Mouse (Mus musculus) heart, adult 8-10 months (tissue): ENCODE results near the gene Sel1l3. TPM values are rescaled to one million over a fixed set of nuclear protein-coding genes. Genes with fewer than 3 reads are reported as not detected.

Experiments
- DNase-seq: peaks from one replicate; pipeline ENCODE4 v3.0.0; 2022; ENCODE audit warnings: low spot score
- total RNA-seq, 4 experiments: library from RNA; stranded (reverse); gene quantifications; 2 replicates each; pipeline ENCODE4 v1.2.4; 2022

The Sel1l3 gene
- total RNA-seq, 4 experiments from 2014 or later = 1.2 to 1.8 (median 1.6) TPM

- DNase-seq = no peak
Measured at GRCm38 (mm10) chr5:53146049-53146683, 67.6 kb downstream of the Sel1l3 start.

GRCm38 (mm10) chr5:53142587-53142986, 71.1 kb downstream of the Sel1l3 start:
- DNase-seq = no peak

GRCm38 (mm10) chr5:53140158-53140927, 73.4 kb downstream of the Sel1l3 start:
- DNase-seq = no peak

- no peak for DNase-seq
Measured at GRCm38 (mm10) chr5:53139566-53139965, 74.2 kb downstream of the Sel1l3 start.

- DNase-seq = no peak
Measured at GRCm38 (mm10) chr5:53139140-53139539, 74.6 kb downstream of the Sel1l3 start.

- no peak for DNase-seq
Measured at GRCm38 (mm10) chr5:53138025-53138424, 75.7 kb downstream of the Sel1l3 start.

- no peak for DNase-seq
Measured at GRCm38 (mm10) chr5:53135984-53136383, 77.7 kb downstream of the Sel1l3 start.

GRCm38 (mm10) chr5:53134003-53134402, 79.7 kb downstream of the Sel1l3 start:
- no peak for DNase-seq

GRCm38 (mm10) chr5:53124701-53125100, 89.0 kb downstream of the Sel1l3 start:
- DNase-seq = no peak

GRCm38 (mm10) chr5:53123525-53124286, 90.0 kb downstream of the Sel1l3 start:
- peak; percentile 1 for DNase-seq

GRCm38 (mm10) chr5:53119689-53120088, 94.0 kb downstream of the Sel1l3 start:
- DNase-seq = no peak

GRCm38 (mm10) chr5:53118212-53118611, 95.5 kb downstream of the Sel1l3 start:
- no peak for DNase-seq

GRCm38 (mm10) chr5:53114616-53115267, 99.0 kb downstream of the Sel1l3 start:
- no peak for DNase-seq

GRCm38 (mm10) chr5:53112942-53113341, 100.8 kb downstream of the Sel1l3 start:
- no peak for DNase-seq

- no peak for DNase-seq
Measured at GRCm38 (mm10) chr5:53111036-53111435, 102.7 kb downstream of the Sel1l3 start.

- DNase-seq = no peak
Measured at GRCm38 (mm10) chr5:53110225-53110624, 103.5 kb downstream of the Sel1l3 start.

- DNase-seq = no peak
Measured at GRCm38 (mm10) chr5:53108668-53109067, 105.1 kb downstream of the Sel1l3 start.

- no peak for DNase-seq
Measured at GRCm38 (mm10) chr5:53108026-53108425, 105.7 kb downstream of the Sel1l3 start.

GRCm38 (mm10) chr5:53106731-53107130, 107.0 kb downstream of the Sel1l3 start:
- no peak for DNase-seq

- DNase-seq = no peak
Measured at GRCm38 (mm10) chr5:53106125-53106524, 107.6 kb downstream of the Sel1l3 start.

- DNase-seq = no peak
Measured at GRCm38 (mm10) chr5:53105716-53106115, 108.0 kb downstream of the Sel1l3 start.
